Mouse (Mus musculus) left cerebral cortex, adult 8-10 months (tissue): ENCODE data around the gene Babam1. TPM values are rescaled to one million over a fixed set of nuclear protein-coding genes. Genes with fewer than 3 reads are reported as not detected.
A peak's percentile ranks its signal among the peaks of the same experiment; 100 is the strongest.

Experiments used
- DNase-seq, 2 experiments: peaks; one replicate each; pipeline ENCODE4 v3.0.0; 2022; ENCODE audit warnings: low spot score in 2 of 2
- total RNA-seq, 4 experiments: library from RNA; stranded (reverse); gene quantifications; 2 replicates each; pipeline ENCODE4 v1.2.4; 2022

Babam1 gene
- 100 to 1,000 TPM in 3 of 4 experiments, 10 to 100 TPM in 1; 96.4 to 113 (median 105) TPM for total RNA-seq

DNA sequence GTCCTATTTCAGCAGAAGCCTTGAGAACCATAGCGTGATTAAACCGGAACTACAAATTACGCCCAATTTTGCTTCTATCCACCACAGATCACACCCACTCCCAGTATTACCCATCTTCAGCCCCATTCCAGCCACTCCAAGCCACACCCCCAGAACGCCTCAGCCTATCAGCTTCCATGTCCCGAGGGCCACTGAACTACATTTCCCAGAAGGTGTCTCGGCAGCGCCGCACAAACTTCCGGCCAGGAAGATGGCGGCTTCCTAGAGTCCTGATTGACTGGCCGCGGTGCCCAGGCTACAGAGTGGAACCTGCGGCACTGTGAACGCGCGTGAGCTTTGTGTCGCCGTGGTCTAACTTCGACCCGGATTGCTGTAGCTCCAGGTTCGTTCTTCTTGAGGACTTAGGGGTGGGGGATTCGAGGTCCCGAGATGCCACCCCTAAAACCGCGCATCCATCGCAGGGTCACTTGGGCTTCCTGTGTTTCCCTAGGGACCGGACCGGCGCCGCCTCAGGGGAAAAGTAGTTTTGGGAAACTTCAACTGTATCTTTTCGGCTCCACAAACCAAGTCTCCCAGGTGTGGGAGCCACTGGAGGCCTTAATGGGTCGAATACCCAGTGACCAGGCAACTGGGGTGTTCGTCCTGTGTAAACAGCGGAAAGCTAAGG lies at the start of gene Babam1:
TSS of gene Babam1 (plus strand) at position 223 of the 667 bp plus-strand sequence.
- peak; percentile 75 to 96 for DNase-seq

- DNase-seq: no peak
Observed at GRCm38 (mm10) chr8:71351117-71351516, 45.5 kb upstream of the Babam1 start.

- no peak for DNase-seq
Observed at GRCm38 (mm10) chr8:71351520-71351919, 45.1 kb upstream of the Babam1 start.

GRCm38 (mm10) chr8:71358026-71358425 lies 38.6 kb upstream of the Babam1 start:
- no peak for DNase-seq

DNA sequence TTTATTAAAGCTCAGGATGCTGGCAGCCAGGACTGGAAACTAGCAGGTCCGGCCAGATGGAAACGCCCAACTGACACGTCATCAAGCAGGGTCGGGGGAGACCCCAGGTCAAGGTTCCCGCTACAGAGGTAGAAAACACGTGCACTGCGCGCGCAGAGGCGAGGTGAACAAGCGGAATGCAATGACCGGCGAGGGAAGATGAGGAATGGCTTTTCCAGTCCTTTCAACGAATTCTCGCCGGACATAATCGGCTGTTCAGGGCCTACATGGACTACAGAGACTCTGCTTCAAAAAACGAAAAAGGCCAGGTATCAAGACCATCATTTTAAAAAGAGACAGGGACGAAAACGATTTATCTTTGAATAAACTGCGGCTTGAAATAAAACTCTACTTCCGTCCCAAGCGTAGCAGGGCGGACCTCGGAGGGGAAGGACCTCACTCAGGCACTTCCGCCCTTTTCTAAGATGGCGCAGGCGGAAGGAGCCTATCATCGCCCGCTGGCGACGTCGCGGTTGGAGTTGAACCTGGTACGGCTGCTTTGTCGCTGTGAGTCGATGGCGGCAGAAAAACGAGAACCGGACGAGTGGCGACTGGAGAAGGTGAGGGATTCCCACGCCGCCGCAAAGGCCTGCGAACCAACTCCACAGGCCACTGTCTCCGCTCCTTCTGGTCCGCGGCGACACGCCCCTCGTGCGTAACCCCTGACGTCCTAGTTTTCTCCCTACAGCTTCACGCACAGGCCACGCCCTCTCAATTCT lies 29.7 kb upstream of the Babam1 start, which contains the start of gene Use1:
TSS of gene Use1 (plus strand) at position 78 of the 758 bp plus-strand sequence.
- peak; percentile 93 to 94 for DNase-seq

GRCm38 (mm10) chr8:71367529-71368176 lies 29.0 kb upstream of the Babam1 start:
- DNase-seq: no peak

GRCm38 (mm10) chr8:71368366-71368765 lies 28.3 kb upstream of the Babam1 start:
- DNase-seq: no peak

GRCm38 (mm10) chr8:71369040-71369718 lies 27.5 kb upstream of the Babam1 start:
- DNase-seq: no peak

DNA sequence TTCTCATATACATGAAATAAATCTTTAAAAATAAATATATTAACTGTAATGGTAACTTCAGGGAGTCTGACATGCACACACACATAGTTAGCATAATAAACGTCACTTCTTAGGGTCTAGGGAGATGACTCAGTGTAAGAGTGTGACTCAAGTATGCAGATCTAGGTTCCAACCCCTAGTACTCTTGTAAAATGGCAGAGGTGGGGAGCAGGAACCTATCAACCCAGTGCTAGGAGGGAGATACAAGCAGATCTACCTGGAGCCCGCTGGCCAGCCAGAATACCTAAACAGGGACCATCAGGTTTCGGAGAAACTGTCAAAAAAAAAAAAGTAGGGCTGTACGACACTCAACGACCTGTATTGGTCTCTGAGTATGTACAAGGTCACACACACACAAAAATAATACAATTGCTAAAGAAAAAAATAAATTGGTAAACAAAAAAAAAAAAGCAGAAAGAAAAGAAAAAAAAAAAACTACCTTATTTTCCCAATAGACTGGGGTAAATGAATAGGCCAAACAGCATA lies 25.9 kb upstream of the Babam1 start:
- DNase-seq: no peak

GRCm38 (mm10) chr8:71371236-71371848 lies 25.3 kb upstream of the Babam1 start, which contains the start of gene Ocel1:
Gene Ocel1 (plus strand): TSS chr8:71371298.
- peak; percentile 94 to 99 for DNase-seq

DNA sequence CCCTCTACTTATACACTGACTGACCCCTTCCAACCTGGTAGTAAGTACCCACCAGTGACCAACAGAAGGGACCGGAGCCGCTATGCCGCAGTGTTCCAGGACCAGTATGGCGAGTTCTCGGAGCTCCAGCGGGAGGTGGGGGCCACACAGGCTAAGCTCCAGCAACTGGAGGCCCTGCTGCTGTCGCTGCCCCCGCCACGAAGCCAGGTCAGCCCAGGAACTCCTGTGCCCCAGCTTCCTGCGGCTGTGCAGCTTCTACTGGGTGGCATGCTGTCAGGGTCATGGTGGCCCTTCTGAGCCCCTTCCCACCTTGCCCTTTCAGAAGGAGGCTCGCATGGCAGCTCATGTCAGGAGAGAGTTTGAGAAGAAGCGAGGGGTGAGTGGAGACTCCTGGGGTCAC lies 24.2 kb upstream of the Babam1 start:
- DNase-seq: no peak

DNA sequence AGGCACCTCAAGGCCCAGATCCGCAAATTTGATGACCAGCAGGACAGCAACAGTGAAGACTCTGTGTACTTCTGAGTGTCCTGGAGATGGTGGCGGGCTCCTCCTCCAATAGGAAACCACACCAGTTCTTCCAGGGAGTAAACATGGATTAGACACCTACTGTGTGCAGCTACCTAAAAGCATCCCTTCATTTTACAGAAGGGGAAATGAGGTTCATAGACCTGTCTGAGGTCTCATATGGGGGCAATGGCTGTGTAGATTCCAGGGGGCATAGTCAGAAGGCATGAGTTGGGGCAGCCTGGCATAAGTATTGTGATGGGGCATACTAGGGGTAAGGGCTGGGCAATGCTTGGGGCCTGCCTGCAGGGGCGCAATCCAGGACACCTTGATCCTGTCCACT lies 23.7 kb upstream of the Babam1 start:
- no peak for DNase-seq

GRCm38 (mm10) chr8:71374616-71375206 lies 21.9 kb upstream of the Babam1 start:
- DNase-seq: no peak

DNA sequence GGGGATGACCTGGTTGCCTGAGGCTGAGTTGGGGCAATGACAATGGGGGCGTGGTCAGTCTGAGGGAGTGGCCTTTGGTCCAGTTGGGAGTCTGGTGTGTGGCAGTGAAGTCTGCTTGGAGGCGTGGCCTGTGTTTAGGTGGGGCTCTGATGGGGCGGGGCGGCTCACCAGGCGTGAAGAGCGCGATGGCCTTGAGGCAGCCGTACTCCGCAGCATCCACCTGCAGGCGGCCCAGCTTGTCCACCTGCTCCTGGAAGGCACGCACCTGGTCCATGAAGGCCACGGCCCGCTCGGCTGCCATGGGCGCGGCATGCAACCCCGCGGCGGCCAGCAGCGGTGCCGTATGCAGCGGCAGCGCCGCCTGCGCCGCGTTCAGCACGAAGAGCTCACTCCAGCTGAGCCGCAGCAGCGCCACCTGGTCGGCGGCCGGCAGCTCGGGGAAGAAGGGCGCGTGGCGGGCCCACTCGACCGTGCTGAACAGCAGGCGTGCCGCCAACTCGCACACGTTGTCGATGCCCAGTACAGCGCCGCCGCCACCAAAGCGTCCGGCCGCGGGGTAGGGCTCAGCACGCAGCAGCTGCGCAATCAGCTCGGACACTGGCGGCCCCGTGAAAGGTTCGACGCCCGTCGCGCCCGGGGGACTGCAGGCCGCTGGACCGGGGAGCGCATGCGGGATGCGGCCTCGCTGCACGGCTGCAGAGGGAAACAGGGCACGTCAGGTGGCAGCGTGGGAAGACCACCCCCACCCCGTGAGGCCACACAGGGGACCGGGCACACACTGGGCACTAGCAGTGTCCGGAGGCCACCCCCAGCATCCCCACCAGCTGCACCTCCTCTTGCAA lies 20.9 kb upstream of the Babam1 start:
- DNase-seq: peak in 1 of 2 experiments; percentile 65

GRCm38 (mm10) chr8:71376423-71377030 lies 20.1 kb upstream of the Babam1 start:
- no peak for DNase-seq

- DNase-seq: no peak
Observed at GRCm38 (mm10) chr8:71379008-71379407, 17.7 kb upstream of the Babam1 start.

DNA sequence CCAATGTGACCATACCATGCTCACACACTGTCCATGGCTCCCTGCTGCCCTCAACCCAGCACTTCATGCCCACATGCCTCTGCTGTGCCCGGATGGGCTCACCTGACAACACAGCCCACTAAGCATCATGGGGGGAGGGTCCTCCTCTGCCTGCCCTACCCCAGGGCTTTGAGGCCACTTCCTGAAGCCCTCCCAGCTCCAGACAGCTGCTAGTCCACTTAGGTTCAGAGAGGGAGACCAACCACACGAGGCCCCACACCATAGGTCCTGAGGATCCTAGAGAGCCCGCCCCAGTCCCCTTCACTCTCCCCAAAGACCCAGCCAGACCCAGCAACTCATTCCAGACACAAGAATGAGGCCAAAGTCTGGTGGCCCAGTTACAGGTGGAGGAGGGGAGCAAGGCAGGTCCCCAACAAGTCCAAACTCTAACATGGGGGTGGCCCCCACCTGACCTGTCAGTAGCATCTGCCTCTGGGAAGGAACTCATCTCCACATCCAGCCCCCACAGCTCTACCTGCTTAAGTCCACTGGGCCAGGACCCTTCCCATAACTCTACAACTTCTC lies 17.1 kb upstream of the Babam1 start:
- DNase-seq: no peak
